Mouse (Mus musculus): ENCODE data around the gene Lmbr1l.

- no peak for TF ChIP-seq CTCF (IDR thresholded peaks at IDR 0.05)
- no peak for TF ChIP-seq EP300 (IDR thresholded peaks at IDR 0.05)
Observed at GRCm38 (mm10) chr15:98891198-98891742, 26.8 kb downstream of the Lmbr1l start.
